Mouse (Mus musculus) right cerebral cortex, adult 2 months (tissue): ENCODE data around the gene Spryd7.
A peak's percentile ranks its signal among the peaks of the same experiment; 100 is the strongest.
"Not testable (repeated sequence)": the region's sequence is repeated elsewhere in the genome, so short reads cannot be mapped to it uniquely, and the experiment has no call there.

ENCODE experiments used
- DNase-seq, 2 experiments: peaks; one replicate each; pipeline ENCODE4 v3.0.0; 2021 to 2022; ENCODE audit warnings: low spot score in 2 of 2

Spryd7 gene

DNA sequence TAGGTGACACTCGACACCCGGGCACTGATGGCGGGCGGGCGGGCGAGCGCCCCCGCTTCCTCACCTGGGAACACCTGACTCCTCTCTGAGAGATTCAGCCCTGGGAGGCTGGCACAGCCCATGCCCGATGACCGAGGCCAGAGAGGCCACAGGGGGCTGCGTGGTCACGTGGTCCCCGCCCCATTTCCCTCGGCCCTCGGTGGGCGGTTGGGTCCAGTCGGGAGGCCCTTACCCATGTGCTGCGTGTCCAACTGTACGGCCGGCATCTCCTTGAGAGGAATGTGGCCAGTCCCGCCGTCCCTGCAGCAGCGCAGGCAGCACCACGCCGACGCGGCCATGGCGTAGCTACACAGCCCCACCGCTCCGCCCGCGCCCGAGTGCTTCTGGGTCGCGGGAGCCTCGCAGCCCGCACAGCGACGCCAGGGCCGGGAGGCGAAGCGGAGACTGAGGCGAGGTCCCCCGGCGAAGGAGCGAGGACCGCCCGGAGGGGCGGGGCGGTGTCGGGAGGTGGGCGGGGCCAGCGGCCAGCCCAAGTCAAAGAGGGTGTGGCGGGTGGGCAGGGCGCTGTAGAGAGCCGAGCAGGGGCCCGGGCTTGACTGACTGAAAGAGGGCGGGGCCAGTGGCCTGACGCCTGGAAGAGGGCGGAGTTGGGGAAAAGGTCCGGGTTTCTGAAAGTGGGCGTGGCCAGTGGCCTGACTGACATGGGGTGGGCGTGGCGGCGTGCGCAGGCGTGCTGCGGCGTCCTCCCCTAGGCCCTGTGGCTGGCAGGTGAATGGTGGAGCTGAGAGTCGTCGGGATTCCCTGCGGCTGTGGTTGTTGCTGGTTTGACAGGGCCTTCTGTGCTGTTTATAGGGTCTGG lies at the start of gene Spryd7:
Gene Spryd7 (minus strand): TSS at position 598 of the 859 bp plus-strand sequence.
- peak; percentile 97 for DNase-seq

DNA sequence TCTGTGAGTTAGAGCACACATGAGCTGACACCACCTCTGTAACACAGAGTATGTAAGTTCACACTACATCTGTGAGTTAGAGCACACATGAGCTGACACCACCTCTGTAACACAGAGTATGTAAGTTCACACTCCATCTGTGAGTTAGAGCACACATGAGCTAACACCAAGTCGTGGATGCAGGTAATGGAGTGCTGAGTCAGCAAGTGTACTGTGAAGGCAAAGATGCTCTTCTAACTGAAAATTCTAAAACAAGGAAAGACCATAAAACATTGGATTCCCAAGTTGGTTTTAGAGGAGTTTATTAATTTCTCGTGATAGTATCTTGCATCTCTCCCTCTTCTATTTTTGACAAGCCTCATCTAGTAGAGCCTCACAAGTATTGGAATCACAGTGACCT lies 49.4 kb upstream of the Spryd7 start:
- not testable (repeated sequence) for DNase-seq

DNA sequence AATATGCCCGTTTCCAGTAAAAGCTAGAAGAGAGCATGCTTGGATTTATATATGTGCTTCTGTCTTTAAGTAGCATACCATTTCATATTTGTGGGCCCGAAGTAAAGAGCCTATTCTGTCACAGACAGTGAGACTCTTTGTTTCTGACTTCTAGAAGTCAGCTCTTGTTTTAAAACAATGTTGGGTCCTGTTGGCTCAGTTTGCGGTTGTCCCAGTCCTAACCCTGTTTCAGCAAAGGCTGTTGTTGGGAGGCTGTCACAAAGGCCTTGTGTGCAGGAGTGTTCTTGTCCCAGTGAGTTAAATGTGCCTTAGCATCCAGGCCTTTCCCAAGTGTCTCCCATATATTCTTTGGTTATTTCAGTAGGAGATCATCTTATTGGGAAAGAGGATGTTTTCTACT lies 47.4 kb upstream of the Spryd7 start:
- DNase-seq = no peak

DNA sequence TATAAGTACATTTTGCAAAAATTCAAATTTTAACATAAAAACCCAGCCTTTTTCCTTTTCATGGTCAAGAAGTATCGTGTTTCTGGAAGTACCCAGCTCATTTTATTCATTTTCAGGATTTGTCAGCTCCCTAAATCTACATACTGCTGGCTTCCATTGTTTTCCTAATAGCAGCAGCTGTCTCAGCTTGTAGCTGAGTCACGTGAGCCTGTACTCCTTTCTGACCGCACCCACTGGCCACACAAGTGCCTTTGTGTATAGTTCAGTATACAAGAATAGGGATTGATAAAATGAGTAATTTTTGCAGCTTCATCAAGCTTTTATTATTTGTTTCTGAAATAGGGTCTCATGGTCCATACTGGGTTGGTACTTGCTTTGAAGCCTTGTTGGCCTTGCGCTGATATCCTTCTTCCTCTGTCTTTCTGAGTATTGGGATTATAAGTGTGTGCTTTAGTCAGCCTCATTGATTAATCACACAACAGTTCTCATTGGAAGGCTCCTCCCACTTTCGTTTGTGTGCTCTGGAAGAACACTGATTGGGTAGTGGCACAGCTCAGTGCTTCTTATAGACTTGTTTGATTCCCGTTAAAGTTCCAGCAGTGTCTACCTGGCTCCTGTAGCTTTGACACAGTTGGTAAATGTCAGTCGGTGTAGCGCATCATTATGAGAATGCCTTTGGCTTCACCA lies 46.5 kb upstream of the Spryd7 start:
- no peak for DNase-seq

DNA sequence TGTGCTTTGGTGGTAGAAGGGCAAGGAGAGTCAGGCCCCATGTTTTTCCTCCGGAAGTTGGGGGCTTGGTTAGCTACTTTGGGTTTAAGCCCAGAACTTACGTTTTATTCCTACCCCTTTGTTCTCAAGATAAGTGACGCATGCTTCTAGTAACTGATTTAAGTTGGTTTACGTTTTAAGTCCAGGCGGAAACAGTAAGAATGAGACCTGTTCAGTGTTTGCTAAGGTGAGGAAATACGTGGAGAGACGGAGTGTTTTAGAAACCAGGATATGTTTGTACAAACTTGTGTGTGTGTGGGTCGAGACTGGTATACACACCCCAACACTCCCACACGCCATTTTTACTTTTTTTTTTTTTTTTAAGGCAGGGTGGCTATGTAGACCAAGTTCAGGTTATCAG lies 44.7 kb upstream of the Spryd7 start:
- DNase-seq = no peak

DNA sequence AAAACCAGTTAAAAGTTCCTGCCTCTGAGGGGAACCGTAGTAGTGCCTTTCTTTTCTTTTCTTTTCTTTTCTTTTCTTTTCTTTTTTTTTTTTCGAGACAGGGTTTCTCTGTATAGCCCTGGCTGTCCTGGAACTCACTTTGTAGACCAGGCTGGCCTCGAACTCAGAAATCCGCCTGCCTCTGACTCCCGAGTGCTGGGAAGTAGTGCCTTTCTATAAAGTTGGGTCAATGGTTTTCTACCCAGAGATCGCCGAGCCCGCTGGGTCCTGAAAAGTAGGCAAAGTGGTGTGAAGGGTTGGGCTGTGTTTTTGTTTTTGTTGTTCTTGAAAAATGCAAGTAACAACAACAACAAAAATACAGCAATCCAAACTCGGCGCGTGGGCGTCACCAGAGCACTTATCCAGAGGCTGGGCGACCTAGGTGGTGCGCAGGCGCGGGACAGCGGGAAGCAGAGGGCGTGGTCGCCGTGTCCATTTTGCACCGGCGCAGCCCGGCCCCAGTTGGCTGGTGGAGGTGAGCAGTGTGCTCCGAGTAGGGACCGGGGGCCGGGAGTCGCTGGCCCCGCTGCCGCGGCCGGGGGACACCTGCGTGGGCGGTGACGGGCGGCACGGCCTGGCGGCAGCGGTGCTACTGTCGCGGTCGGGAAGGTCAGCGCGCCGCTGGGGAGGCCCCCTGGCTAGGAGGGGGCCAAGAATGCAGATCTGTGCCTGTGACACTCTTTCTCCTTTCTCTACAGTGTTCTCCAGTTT lies 42.5 kb upstream of the Spryd7 start:
- DNase-seq = peak; percentile 90 to 92

DNA sequence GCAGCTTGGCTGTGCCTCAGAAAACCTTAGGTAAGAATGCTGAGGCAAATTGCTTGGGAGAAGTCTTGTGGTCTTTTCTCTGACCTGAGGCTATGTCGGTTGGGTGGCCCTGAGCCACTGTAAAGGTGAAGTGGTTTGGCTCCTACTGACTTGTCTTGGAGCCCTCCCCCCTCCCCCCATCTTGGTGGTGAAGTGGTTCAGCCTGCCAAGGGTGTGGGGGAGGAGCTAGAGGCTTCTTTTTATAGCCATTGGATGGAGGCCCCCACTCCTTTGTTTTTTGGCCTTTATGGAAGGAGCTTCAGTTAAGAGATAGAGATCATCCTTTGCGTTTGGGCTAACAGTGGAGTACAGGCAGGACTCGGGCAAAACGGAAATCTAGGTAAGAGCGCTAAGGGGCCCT lies 41.3 kb upstream of the Spryd7 start, which contains the start of gene Trim13:
Gene Trim13 (plus strand): TSS at position 280 of the 400 bp plus-strand sequence.
- DNase-seq = no peak

DNA sequence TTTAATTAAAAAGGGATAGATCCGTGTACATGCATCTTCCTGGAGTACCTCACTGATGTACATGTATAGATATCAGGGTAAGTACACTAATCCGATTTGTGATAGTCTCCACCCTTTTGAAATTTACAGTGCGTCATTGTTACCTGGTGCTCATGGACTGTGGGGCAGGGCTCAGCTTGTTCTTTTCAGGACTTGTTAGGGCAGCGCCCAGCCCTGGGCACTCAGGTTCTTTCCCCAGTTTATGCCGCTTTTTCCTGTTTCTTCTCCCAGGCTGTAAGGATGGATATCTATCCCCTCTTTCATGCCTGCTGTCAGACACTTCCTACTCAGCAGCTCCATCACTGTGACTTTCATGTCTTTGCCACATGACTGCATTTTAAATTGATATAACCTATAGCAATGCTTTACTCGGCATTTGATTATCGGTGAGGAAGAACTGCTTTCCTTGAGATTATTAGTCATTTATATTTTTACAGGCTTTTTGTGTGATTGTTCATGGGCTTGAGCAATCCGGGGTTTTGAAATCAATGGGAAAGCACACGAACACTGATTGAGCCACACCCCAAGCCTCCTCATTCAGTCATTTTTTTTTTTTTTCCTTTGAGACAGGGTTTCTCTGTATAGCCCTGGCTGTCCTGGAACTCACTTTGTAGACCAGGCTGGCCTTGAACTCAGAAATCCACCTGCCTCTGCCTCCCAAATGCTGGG lies 40.2 kb upstream of the Spryd7 start:
- no peak for DNase-seq

DNA sequence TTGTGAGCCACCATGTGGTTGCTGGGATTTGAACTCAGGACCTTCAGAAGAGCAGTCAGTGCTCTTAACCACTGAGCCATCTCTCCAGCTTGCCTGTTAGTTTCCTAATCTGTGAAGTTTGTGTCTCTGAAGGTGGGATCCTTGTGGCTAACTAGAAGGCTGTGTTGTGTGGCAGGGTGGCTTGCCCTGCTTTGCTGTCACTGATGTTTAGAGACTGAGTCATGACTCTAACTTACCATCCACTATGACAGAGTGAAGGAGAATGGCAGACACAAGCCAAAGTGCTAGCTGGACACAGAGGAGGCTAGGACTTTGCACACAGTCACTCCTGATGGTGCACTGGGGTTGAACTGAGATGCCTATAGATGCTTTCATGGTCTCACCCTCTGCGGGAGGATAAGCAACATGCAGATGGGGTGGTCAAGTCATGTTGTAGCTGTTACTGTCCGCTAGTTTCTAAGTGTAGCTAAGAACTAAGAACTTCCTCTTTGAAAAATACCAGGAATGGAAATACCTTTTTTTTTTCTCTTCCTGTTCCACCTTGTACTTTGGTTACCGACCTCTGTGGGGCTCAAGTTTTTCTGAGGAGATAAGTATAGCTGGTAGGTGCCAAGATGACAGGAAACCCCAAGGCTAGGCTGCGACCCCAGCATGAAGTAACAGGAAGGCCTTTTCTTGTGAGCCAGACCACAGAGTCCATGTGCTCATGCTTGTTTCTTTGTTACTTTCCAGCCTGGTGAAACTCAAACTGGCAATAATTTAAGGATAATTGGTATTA lies 32.8 kb upstream of the Spryd7 start:
- no peak for DNase-seq

DNA sequence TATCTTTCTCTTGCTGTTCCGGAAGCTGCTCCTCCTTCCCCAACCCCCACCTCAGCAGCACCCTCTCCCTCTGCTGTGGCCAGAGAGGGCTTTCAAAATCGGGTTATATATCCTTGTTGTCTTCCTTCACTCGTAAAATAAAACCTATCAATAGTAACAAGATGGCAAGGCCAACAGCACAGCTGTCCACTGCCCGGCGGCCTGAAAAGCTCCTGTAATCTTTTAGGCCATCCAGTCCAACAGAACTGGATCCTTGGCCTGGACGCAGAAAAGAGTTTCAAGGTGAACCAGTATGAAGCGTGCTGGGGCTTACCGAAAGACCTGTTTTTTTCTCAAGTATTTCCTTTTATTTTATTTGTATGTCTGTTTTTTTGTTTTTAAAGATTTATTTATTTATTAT lies 19.3 kb upstream of the Spryd7 start:
- DNase-seq = no peak

DNA sequence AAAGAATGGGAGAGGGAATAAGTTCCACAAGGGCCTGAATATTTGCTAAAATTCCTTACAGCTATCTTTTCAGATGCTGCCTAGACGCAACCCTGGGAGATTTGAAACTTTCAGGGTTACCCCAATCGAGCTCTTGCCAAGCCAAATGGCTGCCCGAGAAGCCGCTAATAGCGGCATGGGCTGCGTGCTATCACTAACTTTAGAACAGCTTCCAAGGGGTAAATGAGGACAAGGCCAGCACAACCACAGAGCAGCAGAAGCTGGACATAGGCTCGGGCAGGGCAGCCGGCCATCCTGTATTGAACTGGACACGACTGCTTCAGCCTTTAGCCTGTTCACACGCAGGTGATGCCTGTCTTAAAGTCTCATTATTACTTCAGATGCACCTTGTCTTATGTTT lies 18.4 kb upstream of the Spryd7 start:
- no peak for DNase-seq

DNA sequence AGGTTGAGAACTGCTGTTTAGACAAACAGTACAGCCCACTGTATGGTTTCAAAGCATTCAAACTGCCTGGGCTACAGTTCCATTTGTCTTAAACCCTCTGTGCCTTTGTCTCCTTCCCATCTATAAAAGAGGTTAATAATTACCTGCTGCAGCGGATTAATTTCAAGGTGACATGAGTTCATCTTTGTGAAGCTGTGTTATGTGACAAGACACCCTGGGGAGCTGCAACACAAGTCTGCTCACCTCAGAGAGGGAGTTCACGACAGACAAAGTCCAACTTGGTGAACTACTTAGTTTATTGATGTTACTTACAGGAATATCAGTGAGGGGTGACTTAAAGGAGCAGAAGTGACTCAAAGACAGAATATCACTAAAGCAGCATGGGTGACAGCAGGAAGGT lies 15.4 kb upstream of the Spryd7 start:
- no peak for DNase-seq

DNA sequence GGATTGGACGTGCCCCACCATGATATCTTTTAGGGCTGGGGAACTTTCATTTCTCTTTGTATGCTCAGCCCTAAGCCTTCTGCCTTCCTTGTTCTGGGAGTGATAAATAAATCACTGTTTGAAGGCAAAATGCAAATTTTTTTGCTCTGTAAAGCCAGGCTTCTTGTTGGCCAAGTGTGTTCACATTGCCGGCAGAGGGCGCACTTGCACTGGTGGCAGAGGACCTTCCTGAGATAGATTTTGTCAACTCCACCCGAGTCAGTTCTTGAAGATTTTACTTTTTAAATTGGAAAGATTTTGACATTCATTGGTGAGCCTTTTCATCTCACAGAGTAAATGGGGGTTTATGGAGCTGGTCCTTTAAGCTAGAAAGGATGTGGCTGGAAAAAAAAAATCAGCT lies 14.7 kb upstream of the Spryd7 start:
- peak; percentile 86 to 91 for DNase-seq

DNA sequence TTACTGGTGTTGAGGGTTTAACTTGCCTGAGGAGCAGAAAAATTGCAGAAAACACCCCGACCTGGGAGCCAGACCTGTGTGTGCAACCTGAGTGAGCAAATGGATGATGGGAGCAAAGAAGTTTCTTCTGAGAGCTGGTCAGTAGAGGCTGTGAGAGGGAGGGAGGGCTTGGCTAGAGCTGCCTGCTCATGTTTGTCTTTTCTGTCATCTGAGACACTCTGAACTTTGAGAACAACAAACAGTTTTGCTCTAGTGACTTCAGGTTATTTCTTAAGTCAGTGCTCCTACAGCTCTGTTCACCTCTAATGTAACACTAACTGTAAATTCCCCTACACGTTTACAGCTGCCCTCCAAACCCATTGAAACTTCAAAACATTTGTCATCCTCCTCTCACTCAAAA lies 12.7 kb upstream of the Spryd7 start:
- no peak for DNase-seq

DNA sequence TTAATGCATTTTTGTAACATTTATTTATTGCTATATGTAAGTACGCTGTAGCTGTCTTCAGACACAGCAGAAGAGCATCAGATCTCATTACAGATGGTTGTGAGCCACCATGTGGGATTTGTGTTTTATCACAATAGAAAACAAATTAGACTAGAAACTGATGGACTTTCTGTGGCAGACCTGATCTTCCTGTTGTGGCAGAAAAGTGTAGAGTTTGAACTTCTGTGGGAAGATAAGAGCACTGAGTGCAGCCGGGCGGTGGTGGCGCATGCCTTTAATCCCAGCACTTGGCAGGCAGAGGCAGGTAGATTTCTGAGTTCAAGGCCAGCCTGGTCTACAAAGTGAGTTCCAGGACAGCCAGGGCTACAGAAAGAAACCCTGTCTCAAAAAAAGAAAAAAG lies 9.5 kb upstream of the Spryd7 start:
- not testable (repeated sequence) for DNase-seq

DNA sequence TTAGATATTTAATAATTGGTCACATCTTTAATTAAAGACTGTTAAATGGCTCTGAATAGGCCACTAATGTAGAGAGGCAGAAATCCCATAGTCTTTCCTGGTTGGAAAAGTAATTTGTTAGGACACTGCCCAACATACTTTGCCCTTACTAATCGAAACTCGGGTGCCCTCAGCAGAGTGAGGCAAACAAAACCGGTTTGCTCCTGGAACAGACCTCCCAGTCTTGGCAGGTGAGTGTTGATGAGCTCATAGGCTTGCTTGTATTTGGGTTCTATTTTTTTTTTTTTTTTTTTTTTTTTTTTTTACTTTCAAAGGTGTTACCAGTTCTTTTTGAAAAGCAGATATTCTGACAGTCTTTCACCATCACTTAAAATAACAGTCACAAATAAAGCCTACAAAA lies 3.2 kb upstream of the Spryd7 start:
- no peak for DNase-seq

DNA sequence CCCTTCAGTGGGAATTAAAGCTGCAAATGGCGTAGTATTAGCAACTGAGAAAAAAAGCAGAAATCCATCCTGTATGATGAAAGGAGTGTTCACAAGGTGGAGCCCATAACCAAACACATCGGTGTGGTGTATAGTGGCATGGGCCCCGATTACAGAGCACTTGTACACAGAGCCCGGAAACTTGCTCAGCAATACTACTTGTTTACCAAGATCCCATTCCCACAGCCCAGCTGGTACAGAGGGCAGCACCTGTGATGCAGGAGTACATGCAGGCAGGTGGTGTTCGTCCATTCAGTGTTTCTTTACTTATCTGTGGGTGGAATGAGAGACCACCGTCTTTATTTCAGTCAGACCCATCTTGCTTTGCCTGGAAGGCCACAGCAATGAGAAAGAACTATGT lies 2.2 kb upstream of the Spryd7 start:
- DNase-seq = no peak

DNA sequence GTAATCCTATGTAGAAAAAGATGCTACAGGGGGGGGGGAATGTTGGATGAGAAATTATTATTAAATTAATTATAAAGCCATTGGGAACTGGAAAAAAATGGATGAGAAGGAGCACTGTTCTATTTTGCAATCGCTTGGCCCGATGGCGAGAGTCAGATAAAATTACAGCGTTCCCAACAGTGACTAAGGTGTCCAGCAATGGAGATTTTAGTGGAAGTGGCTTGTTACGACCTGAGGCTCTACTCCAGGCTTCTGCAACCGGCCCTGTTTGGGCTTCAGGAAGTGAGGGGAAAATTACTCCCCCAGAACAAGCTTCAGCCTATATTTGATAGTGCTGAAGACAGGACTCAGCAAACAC lies 776 bp downstream of the Spryd7 start:
- no peak for DNase-seq

DNA sequence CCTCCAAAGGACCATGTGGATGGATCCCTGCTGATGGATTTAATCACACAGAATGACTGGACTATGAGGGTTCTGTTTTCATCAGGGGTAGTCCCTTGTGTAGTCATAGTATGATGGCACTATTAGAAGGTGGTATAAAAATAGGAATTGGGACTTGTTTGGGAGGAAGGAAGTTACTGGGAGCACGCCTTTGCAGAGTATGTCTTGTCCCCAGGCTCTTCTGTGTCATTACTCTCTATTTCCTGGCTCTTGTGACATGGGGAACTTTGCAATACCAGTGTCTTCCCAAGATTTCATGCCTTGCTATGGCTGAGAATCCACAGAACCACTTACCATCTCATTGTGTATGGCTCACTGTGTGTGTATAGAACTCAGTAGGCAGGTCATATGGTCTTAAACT lies 8.1 kb downstream of the Spryd7 start:
- no peak for DNase-seq

DNA sequence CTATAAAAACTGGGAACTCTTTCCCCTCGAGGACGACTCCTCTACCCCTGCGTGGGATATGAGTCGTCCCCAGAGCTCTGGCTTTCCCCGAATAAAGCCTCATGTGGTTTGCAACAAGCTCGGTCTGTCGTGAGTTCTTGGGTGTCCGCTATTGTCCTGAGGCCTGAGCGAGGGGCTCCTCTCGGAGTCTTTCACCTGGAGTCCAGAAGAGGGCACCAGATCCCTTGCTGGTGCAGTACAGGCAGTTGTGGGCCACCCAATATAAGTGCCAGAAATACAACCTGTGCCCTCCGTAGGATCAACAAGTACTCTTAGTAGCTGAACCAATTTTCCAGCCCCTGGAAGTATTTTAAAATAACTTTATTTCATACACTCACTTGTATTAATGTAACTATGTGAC lies 18.9 kb downstream of the Spryd7 start:
- not testable (repeated sequence) for DNase-seq

DNA sequence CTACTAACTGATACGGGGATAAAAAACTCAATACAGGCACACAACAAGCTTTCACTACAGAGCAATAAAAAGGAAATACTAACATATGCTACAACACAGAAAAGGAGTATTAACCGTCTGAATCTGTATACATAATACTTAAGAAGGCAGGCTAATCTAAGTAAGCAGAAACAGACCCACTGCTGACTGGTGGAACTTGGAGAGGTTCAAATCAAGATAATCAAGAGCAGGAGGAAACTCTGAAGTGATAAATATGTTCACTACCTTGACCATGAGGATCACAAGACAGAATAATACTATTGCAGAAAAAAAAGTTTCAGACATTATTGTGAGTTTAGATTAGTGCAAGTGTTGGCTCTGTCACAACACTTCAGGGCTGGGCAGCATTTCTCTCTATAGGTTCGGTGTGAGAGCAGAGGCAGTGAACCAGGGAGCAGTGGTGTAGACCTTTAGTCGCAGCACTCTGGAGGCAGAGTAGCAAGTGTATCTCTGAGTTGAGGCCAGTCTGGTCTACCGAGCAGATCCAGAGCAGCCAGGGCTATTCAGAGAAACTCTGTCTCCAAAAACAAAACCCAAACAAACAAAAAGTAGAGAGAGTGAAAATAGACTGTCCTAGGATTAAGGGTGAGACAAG lies 19.9 kb downstream of the Spryd7 start:
- DNase-seq = no peak
